Mouse (Mus musculus) gastrocnemius, adult 2 months (tissue): ENCODE data around the gene Fbxo44. TPM values are rescaled to one million over a fixed set of nuclear protein-coding genes. Genes with fewer than 3 reads are reported as not detected.
A peak's percentile ranks its signal among the peaks of the same experiment; 100 is the strongest.
"Not testable (repeated sequence)": the region's sequence is repeated elsewhere in the genome, so short reads cannot be mapped to it uniquely, and the experiment has no call there.

ENCODE experiments used
- DNase-seq: peaks from one replicate; pipeline ENCODE4 v3.0.0; 2022
- H3K27ac ChIP-seq: fragments of 200-600 bp; 2 replicates; pipeline ENCODE4 v1.8.1; 2022; ENCODE audit warnings: mild to moderate bottlenecking
- H3K4me3 ChIP-seq: fragments of 200-600 bp; 2 replicates; pipeline ENCODE4 v1.8.1; 2022; ENCODE audit warnings: mild to moderate bottlenecking, moderate library complexity
- CTCF ChIP-seq: fragments of 200-600 bp; IDR thresholded peaks from 2 replicates; pipeline ENCODE4 v1.8.1; 2022; ENCODE audit warnings: antibody characterized with exemption, mild to moderate bottlenecking, moderate library complexity
- intact Hi-C: fragments of 180-260 bp; cut with DNase I; formaldehyde crosslinking; loops from one replicate; pipeline ENCODE4 v1.15.1; 2025
- total RNA-seq, 2 experiments: library from RNA; stranded (reverse); gene quantifications; 2 replicates each; pipeline ENCODE4 v1.2.3; 2021

Fbxo44 gene
- total RNA-seq, 2 experiments from 2014 or later: 7.5 to 9.7 TPM

- TF ChIP-seq CTCF: no peak
- DNase-seq: no peak
- no peak overlapping the region for H3K27ac ChIP-seq
- H3K4me3 ChIP-seq: no peak overlapping the region
- intact Hi-C loops: no loop called here
These were observed 17.4 kb upstream of the Fbxo44 start for GRCm38 (mm10) chr4:148177716-148178115.

- not testable (repeated sequence) for H3K27ac ChIP-seq
These were observed 16.3 kb upstream of the Fbxo44 start for GRCm38 (mm10) chr4:148176603-148177002.

GRCm38 (mm10) chr4:148174495-148174862 is 14.2 kb upstream of the Fbxo44 start:
- Histone ChIP-seq H3K4me3 (no peak overlapping the region), H3K27ac (no peak overlapping the region)
- intact Hi-C loops: no loop called here
- TF ChIP-seq CTCF: no peak
- DNase-seq: no peak

More at GRCm38 (mm10) chr4:148176603-148177002, 16.3 kb upstream of the Fbxo44 start:
- DNase-seq, intact Hi-C loops, H3K4me3 ChIP-seq: not testable (repeated sequence)

GRCm38 (mm10) chr4:148173811-148174494 is 13.7 kb upstream of the Fbxo44 start:
- Histone ChIP-seq H3K4me3 (no peak overlapping the region), H3K27ac (no peak overlapping the region)
- TF ChIP-seq CTCF: no peak
- DNase-seq: no peak
- intact Hi-C loops: no loop called here

GRCm38 (mm10) chr4:148171261-148171660 is 11.0 kb upstream of the Fbxo44 start:
- DNase-seq: no peak
- intact Hi-C loops: loop anchor here (2.0 kb wide), 1 partner anchor 258 kb away; no protein-coding TSS in a partner anchor
- no peak for TF ChIP-seq CTCF
- no peak overlapping the region for H3K4me3 ChIP-seq
- H3K27ac ChIP-seq: no peak overlapping the region

GRCm38 (mm10) chr4:148170842-148171241 is 10.6 kb upstream of the Fbxo44 start:
- TF ChIP-seq CTCF: no peak; the same call in 1 of the 2 replicates
- DNase-seq: no peak

GRCm38 (mm10) chr4:148169586-148169985 is 9.3 kb upstream of the Fbxo44 start:
- DNase-seq: no peak
- Histone ChIP-seq H3K4me3 (no peak overlapping the region), H3K27ac (no peak overlapping the region)
- intact Hi-C loops: no loop called here
- TF ChIP-seq CTCF: no peak

More at GRCm38 (mm10) chr4:148170842-148171241, 10.6 kb upstream of the Fbxo44 start:
- Histone ChIP-seq H3K27ac (no peak overlapping the region), H3K4me3 (no peak overlapping the region)
- intact Hi-C loops: loop anchor here (2.0 kb wide), 1 partner anchor 258 kb away; no protein-coding TSS in a partner anchor

GRCm38 (mm10) chr4:148168287-148168686 is 8.0 kb upstream of the Fbxo44 start:
- intact Hi-C loops: no loop called here
- peak; percentile 66 for DNase-seq
- H3K4me3 ChIP-seq: no peak overlapping the region
- H3K27ac ChIP-seq: no peak overlapping the region
- peak; percentile 86 for TF ChIP-seq CTCF

- TF ChIP-seq CTCF: peak; percentile 66
- DNase-seq: peak; percentile 80
- Histone ChIP-seq H3K27ac (no peak overlapping the region), H3K4me3 (peak overlapping the region; percentile 24; the same call in 1 of the 2 replicates)
- intact Hi-C loops: no loop called here
These were observed 6.7 kb upstream of the Fbxo44 start for GRCm38 (mm10) chr4:148166986-148167385.

- no peak for DNase-seq
- Histone ChIP-seq H3K27ac (no peak overlapping the region), H3K4me3 (no peak overlapping the region)
- no peak for TF ChIP-seq CTCF
- intact Hi-C loops: no loop called here
These were observed 6.1 kb upstream of the Fbxo44 start for GRCm38 (mm10) chr4:148166431-148166830.

- intact Hi-C loops: no loop called here
- no peak for TF ChIP-seq CTCF
These were observed 5.3 kb upstream of the Fbxo44 start for GRCm38 (mm10) chr4:148165551-148165950.

GRCm38 (mm10) chr4:148164461-148164860 is 4.2 kb upstream of the Fbxo44 start:
- no peak overlapping the region for H3K27ac ChIP-seq
- H3K4me3 ChIP-seq: peak overlapping the region; percentile 66
- DNase-seq: no peak
- intact Hi-C loops: loop anchor here (1.0 kb wide), 2 partner anchors 24 to 50 kb away; no protein-coding TSS in a partner anchor
- TF ChIP-seq CTCF: no peak

More at GRCm38 (mm10) chr4:148165551-148165950, 5.3 kb upstream of the Fbxo44 start:
- DNase-seq: peak; percentile 12
- H3K27ac ChIP-seq: no peak overlapping the region
- no peak overlapping the region for H3K4me3 ChIP-seq

- intact Hi-C loops: loop anchor here (1.0 kb wide), 2 partner anchors 24 to 50 kb away; no protein-coding TSS in a partner anchor
- TF ChIP-seq CTCF: peak; percentile 89
- DNase-seq: peak; percentile 90
- H3K4me3 ChIP-seq: peak overlapping the region; percentile 66
- peak overlapping the region; percentile 62; the same call in 1 of the 2 replicates for H3K27ac ChIP-seq
These were observed 3.7 kb upstream of the Fbxo44 start for GRCm38 (mm10) chr4:148164002-148164439.
